Mouse (Mus musculus) left cerebral cortex, adult 9 months (tissue): ENCODE results near the gene Lysmd4.

ENCODE experiments used
- DNase-seq, 2 experiments: peaks; one replicate each; pipeline ENCODE4 v3.0.0; 2022; ENCODE audit warnings: low spot score in 2 of 2

Lysmd4 gene

DNA sequence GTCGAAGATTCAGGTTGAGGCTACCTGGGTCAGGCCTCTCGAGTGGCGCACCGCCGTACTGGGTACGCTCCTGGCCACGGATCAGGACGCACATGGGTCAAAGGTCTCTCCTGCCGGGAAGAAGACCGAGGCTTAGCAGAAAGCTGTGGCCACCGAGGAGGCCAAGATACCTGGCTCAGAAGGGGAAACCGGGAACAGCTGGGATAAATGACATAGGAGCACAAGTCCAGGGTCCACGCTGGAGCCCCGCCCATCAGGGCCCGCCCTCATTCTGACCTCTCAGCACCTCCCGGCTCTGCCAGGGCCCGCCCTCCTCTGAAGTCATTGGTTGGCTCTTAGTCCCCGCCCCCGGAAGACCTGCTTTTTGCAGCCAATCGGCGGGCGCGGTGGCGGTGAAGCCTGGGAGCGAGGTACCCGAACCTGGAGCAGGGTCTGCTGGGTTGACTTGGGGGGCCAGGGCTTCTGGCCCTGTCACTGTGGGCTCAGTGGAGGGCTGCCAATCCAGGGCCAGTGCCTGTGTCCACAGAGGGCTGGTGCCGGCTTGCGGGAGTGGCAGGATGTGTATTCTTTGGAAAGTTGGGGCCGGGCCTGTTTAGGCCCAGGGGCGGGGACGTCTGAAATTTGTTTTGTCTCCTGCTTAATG lies at the start of gene Lysmd4:
TSS of gene Lysmd4 (plus strand) at position 325 of the 643 bp plus-strand sequence.
- DNase-seq, result peak; percentile 83 to 96

DNA sequence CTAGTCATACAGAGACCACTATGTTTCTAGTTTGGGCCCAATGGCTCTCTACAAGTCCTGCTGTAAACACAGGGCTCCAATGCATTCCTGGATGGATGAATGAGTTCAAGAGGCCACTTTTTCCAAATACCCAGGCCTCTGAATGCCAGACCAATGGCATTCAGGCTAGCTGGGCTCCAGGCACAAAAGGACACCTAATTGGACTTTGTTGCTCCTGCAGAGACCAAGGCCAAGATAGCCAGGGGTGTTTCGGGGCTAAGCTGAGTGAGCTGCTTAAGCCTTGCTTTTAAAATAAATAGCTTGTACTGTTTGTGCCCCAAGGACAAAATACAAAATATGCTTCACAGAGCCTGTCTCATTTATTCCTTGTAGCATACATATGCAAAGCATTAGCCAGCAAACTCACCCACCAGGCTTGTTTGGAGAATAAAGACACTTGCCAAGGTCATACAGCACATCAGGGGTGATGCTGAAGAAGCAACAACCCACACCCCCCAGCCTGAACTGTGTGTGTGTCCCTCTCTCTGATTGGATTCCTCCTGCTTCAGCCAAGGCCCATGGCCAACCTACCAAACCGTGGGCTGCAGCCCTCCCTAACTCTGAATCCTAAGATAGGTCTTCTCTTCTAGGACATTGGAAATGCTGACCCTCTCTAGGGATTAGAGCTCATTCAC lies 48.7 kb upstream of the Lysmd4 start:
- DNase-seq, result no peak

DNA sequence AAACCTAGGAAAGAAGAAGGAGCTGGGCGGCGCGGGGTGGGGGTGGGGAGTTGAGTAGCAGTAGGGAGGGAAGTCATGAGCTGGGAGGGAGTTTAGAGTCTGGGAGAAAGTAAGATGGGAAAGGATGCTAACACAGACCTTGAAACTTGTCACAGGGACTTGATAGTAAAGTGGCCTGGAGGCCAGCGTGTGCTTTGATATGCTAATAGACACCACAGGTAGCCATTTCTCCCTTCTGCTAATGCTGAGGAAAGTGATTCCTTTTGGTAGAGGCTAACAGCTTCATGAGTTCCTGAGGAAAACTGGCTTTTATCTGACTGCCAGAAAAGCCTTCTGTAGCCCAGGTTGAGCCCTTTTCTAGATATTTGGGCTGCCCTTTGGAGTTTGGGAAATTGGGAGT lies 38.6 kb upstream of the Lysmd4 start:
- DNase-seq, result no peak

DNA sequence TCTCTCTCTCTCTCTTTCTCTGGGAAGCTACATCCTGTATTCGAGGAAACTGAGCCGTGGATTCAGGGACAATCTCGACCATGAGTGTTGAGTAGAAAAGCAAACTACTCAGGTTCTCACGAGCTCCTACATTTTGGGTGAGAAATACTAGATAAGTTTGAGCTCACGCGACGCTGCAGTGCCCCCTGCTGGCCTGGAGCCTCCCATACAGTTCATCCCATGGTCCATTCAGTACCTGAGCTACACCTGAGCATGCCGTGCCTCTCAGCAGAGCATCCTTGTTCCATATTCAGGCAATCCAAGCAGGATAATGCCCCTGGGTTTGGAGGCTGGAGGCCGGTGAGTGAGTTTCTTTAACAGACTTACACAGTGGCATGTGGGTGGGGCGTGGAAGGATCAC lies 22.9 kb upstream of the Lysmd4 start:
- peak in 1 of 2 experiments; percentile 71 for DNase-seq

DNA sequence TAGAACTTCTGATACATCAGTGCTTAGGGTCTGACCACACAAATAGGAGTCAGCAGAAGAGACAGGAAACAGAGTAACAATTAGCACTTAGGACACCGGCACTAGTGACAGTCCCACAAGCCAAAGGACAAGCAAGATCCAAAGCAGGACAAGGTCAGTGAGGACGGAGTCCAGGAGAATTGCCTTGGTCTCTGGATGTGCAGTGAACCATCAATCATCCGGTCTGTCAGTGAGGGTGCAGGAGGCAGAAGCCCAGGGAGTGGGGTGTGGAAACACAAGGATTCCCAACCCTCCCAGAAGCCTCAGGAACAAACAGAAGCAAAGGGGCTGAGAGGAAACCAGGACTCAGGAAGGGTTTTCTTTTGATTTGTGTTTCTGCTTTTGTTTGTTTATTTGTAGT lies 18.7 kb upstream of the Lysmd4 start:
- no peak for DNase-seq

DNA sequence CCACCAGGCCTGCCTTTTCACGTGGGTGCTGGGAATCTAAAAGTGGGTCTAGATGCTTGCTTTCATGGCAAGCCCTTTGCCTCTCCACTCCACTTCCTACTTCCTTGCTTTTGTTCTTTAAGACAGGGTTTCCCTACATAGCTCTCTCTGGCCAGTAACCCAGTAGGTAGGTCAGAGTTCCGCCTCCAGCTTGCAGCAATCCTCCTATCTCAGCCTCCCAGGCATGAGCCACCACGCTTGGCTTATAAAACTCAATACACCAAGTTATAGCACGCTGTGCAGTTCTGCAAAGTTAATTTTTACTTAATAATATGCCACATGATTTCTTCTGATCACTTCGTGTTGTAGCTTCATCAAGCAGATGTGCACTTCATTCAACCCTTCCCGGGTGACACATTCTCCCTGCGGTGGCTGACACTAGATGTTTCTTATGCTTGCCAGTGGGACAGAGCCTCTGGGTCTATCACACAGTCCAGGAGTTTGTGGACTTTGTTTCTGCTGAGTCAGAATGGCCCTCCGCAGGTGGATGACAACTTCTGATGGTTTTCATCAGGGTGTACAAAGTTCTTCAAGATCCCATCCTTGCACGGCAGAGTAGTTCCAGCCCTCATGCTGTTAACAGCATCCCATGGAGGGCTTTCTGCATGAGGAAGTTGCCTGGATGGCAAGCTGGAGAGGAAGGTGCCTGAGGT lies 16.5 kb upstream of the Lysmd4 start:
- no peak for DNase-seq

DNA sequence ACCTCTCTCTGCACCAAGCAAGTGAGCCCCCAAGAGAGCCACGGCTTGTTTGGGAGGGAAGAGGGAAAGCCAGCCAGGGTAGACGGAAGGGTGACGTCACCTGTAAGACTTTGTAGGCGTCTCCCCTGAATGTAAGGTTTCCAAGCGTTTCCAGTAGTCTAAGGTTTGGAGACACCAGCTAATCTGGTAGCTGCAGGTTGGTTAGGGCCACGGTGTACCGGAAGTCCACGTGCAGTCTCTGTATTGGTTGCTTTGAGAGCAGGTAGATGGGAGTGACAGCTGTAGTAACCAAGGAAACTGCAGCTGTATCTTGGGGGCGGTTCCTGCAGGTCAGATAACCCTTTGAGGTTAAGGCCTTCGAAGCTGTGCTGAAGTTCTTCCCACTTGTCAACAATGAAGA lies 15.8 kb upstream of the Lysmd4 start:
- DNase-seq, result no peak

DNA sequence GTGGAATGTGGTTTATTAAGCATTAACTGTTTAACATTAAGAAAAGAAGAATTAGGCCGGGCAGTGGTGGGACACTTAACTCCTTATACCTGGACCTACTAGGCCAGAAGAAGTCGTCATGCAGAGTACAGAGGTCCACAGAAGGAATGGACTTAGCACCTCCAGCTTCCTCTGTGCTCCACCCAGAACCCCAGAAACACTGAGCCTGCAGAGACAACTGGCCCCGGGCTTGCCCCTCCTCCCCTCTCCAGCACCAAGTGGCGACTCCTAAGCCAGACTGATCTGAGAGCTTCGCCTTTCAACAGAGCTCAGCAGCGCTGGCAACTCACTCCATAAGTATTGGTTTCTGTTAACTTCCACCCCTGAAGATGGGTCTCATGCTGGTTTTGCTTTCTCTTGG lies 14.6 kb upstream of the Lysmd4 start:
- no peak for DNase-seq

DNA sequence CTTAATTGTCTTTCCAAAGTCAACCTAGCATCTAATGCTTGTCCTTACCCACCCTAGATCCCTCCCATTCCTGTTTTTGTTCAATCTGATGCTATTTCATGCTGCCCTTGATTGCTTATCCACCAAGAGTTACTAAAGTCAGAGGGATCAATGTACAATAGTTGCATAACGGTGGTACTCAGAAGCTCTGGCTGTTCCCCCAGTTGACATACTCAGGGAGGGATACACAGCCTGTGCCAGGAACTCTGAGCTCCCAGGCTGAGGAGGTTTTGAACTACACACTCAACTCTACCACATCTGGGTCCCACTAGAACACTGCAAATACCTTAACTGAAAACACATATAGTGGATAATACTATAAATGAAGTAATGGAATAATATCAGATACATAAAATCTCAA lies 14.0 kb upstream of the Lysmd4 start:
- no peak for DNase-seq

DNA sequence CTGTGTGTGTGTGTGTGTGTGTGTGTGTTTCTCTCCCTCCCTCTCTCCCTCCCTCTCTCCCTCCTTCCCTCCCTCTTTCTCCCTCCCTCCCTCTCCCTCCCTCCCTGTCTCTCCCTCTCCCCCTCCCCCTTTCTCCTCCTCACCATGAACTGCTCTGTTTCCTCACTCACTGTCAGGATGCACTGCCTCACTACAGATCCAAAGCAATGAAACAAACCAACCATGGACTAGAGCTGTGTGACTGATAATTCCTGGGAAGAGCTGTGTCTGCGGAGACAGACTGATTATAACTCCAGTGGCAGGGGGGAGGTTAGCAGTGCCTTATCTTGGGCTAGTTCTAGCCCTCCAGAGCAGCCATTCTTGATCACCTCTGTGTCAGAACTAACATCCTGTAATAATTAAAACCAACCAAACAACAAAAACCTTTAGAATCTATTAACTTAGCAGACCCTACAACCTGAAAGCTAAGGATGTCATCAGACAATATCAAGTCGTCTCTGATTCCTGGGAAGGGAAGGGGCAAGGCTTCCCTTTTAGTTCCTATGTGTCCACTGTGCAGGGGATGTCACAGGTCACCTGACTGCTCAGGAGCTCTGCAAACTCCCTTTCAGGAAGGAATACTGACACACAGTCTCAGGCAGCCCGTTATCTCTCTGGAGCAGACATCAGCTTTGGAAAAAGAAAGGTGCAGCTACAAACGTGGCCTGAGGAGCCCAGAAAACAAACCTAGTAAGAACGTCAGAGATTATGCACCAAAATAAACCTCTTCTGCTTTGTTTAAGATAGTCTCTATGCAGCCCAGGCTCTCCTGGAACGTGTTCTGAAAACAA lies 12.1 kb upstream of the Lysmd4 start:
- no peak for DNase-seq

DNA sequence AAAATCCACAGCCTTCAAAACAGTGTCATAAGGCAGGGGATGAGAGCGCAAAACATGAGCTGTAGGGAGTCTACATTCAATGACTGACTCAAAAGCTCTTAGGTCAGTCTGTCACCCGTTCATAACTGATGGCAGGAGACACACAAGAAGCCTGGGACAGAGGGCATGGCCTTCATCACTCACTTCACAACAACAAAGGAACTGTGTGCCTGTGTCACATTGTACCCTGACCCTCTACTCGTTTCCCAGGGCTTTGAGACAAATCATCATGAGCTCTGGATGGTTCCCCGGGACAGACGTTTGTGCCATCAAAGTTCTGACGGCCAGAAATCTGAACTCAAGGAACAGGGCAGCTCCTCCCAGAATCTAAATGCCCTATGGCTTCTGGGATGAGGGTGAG lies 11.0 kb upstream of the Lysmd4 start:
- DNase-seq, result no peak

DNA sequence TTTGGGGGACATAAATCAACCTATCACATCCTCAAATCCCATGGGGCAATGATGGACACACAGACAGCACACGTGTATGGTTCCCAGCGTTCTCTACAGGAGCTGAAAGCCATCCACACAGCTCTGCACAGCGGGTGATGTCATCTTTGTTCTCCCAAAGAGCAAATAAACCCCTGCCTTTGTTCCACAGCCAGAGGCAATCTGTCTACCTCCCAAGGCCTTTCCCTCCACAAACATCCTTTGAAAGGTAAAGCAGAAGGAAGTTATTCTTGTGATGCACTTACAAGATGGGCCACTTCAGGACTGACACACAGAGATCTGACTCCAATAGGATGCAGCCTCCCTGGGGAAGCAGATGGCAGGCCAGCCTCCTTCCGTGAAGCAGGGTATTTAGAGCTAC lies 10.4 kb upstream of the Lysmd4 start:
- no peak for DNase-seq

DNA sequence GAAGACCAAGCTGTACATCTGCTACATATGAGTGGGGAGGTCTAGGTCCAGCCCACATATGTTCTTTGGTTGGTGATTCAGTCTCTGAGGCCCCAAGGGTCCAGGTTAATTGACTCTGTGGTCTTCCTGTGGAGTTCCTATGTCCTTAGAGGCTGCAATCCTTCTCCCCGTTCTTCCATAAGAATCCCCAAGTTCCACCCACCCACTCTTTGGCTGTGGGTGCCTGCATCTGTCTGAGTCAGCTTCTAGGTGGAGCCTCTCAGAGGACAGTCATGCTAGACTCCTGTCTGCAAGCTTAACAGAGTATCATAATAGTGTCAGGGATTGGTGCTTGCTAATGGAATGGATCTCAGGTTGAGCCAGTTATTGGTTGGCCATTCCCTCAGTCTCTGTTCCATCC lies 8.8 kb upstream of the Lysmd4 start:
- peak in 1 of 2 experiments; percentile 46 for DNase-seq

DNA sequence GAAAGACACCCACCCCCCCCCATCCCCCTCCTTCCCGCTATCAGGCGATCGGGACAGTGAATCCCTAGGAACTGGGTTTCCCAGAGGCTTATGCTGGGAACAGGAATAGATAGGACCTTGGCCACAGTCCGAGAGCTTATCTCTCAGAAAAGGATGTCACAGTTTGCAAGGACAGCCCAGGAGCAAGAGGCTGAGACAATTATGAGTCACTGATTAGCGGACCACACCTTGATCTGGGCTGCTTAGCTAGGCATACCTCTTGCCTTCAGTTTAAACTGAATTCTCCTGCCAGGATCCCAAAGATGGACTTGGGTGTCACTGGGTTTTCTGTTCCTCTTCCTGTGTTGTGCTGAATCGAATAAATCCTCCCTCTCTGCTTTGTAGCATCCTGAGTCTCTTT lies 6.0 kb upstream of the Lysmd4 start:
- no peak for DNase-seq

DNA sequence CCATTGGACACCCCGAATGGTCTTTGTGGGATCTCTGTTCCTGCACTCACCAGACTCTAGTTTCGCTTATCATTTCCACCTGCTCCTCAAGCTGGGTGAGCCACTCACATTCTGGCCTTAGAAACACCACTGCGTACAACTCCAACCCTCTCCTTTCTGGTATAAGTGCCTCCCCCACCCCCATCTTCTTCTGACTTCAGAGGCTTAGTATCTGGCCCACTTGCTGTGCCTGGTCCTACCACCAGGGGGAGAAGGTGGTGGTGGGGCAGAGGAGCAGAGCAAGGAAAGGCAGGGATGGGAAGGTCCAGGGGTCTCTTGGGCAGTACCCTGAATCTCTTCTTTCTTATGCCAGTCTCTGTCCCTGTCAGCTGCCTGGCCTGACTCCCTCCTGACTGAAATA lies 5.3 kb upstream of the Lysmd4 start:
- DNase-seq, result peak in 1 of 2 experiments; percentile 44

DNA sequence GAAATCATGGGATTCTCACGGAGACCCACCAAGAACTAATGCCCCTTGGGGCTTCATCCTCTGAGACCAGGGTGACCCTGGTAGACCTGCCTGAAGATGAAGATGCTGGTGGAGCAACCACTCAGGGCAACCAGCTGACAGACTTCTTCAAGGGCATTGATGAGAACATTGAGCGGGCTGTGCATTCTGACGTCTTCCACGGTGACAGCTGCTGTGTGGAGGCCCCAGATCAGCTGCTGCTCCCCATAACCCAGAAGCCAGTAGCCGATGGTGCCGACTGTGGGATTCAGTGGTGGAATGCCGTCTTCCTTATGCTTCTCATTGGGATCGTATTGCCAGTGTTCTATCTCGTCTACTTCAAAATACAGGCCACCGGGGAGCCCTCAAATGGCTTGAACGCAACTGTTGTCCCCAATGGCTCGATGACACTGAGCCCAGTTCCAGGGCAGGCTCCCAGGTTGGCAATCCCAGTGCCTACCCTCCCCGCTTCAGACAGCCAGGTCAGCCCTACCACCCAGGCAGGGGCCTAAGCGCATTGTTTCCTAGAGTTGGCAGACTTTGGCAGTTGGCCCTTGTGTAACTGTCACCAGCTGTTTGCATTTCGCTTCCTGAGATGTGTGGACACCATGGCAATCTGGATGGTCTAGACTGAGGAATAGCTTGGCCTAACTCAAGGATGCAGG lies 3.7 kb downstream of the Lysmd4 start:
- no peak for DNase-seq

DNA sequence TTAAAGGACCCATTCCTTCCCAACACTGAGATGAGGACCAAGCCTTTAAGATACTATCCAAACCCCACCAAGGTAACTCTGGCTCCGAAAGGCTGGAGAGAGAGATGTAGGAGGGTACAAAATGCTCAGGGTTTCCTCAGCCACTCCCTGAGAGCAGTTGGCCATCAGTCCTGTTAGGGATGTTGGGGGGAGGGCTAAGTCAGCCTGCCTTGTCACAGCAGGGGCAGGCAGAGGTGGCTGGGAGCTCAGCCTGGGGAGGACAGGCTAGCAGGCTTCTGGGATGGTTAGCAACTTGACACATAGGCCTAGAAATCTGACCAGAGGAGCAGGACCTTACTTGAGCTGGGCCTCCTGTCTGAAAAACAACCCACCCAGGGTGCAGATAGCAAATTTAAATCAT lies 5.2 kb downstream of the Lysmd4 start:
- DNase-seq, result no peak

DNA sequence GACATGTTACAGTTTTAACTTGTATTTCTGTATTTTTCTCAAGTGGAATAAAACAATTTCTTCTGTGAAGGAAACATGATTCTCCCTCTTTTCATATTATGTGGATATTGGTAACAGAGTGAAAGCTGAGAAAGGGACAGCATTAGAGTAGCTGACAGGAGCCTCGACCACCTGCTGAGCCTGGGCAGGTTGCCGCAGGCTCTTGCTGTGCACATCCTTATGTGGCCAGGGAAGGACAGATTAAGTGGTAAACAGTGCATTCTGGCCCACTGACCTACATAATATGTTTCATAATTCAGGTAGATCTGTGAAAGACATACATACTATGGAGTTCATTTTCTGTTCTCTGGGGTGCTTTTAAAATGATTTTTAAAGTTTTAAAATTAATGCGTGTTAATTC lies 6.0 kb downstream of the Lysmd4 start:
- no peak for DNase-seq

DNA sequence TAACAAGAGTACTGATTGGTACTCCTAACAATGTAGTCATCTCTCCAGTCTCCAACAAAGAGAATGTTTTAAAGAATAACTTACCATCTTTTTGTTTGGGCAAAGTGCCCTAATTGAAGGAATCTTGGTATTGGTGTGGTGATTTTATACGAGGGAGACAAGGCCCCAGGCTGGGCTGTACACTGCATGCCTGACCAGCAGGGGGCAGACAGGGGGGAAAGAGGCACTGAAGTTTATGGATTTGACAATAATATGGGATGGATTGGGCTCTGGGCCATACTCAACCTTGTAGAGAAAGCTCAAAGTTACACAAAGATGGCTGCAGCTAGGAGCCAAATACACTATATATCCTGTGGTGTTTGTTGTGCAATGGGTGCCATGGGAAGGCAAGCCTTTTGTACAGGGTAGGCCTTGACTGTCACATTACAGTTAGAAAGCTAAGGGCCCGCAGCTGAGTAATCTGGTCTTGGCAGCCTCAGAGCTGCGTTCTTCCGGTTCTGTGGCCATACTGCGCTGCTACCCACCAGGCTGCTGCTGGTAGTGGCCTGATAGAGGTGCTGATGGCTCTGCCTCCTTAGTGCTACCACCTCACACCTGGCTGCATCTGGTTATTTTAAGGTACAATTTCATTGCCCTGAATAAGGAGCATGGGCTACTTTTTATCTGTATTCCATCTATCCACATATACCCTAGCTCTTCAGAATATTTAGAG lies 6.7 kb downstream of the Lysmd4 start:
- no peak for DNase-seq

DNA sequence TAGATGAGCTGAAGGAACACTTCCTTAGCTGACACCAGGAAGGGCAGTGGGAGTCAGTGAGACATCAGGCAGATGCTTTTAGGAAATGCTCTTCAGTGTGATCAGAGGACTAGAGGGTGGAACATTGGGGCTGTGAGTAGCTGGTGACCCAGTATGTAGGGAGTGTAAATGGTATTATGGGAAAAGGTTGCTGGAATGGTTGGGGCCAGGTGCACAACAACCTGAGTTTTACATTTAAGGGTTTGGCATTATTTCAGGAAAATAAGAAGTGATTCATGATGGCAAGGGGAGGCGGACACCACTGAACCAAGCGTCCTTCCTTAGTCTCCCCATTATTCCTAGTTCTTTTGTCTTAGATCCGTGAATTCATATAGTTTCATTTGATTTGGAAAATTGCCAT lies 7.4 kb downstream of the Lysmd4 start:
- no peak for DNase-seq

DNA sequence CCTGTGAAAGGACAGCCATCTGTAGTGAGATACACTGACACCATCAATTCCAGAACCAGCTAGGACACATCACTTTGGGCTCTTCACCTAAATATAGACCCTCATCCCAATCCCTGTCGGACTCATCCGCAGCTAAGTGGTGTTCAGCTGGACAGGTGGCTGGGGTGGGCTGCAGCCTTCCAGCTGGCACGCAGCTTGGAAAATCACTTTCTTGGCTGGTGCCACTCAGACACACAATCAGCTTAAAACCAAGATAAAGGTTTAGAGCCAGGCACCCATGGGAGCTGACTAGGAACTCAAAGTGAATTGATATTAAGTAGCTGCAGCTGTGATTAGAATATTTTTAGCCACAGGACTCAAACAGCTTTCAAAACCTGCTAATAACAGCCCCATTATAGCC lies 7.9 kb downstream of the Lysmd4 start:
- DNase-seq, result no peak
